Mouse (Mus musculus) embryonic fibroblast, embryonic 13.5 days (primary cell): ENCODE measurements at regions not wholly inside any gene's neighbourhood (a gene's known extent, or its start where the extent isn't known, plus 50 kb on each side); places are given as distances from the start of the nearest gene placed in this dataset.

Experiments used
- CTCF ChIP-seq: IDR thresholded peaks from 2 replicates; pipeline ENCODE4 v1.5.1; 2011; ENCODE audit warnings: mild to moderate bottlenecking, control low read depth, low read length, moderate library complexity, borderline replicate concordance; ENCODE audit not compliant: insufficient read depth
- POLR2A ChIP-seq: IDR thresholded peaks from 2 replicates; pipeline ENCODE4 v1.6.1; 2011; ENCODE audit warnings: low read depth, mild to moderate bottlenecking, control low read depth, low read length, moderate library complexity

DNA sequence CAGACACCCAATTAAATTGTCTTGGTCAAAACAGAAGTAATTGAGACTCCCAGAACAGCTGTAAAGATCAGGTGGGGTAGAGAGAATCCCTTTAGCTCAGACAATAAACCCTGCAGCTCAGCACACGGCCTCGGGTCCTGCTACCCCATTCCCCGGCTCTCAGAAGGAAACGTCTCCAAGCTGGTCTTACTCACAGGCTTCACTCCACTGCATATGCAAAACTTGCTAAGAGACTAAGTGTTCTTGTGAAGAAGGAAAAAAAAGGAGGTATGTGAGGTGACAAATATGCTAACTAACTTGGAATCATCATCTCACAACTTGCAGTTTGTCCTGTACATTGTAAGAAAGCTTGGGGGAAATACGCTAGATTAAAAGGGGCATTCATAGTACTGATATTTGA, 79.6 kb upstream of the Ipo5 start:
- TF ChIP-seq CTCF = no peak
- TF ChIP-seq POLR2A = no peak
